Mouse (Mus musculus) C2C12 (cell line): ENCODE results near the gene Fam166a. TPM values are rescaled to one million over a fixed set of nuclear protein-coding genes. Genes with fewer than 3 reads are reported as not detected.

Experiments
- H3K27me3 ChIP-seq: one replicate; pipeline ENCODE4 v1.6.1; 2011; ENCODE audit not compliant: control insufficient read depth, insufficient read depth, insufficient read length
- H3K36me3 ChIP-seq: one replicate; pipeline ENCODE4 v1.6.1; 2011; ENCODE audit not compliant: control insufficient read depth, insufficient read depth
- H3K4me3 ChIP-seq: one replicate; pipeline ENCODE4 v1.5.1; 2011; ENCODE audit warnings: mild to moderate bottlenecking, control low read depth; ENCODE audit not compliant: poor library complexity, insufficient read depth, severe bottlenecking
- H3K79me2 ChIP-seq: one replicate; pipeline ENCODE4 v1.6.1; 2011; ENCODE audit not compliant: control insufficient read depth, insufficient read depth
- H3K79me3 ChIP-seq: one replicate; pipeline ENCODE4 v1.6.1; 2011; ENCODE audit warnings: low read depth, control low read depth
- H3ac ChIP-seq: one replicate; pipeline ENCODE3; 2011; ENCODE audit warnings: low read depth; ENCODE audit not compliant: control insufficient read depth, insufficient read length
- CEBPB ChIP-seq: IDR thresholded peaks from one replicate; pipeline ENCODE4 v1.6.1; 2011; ENCODE audit warnings: low read depth, mild to moderate bottlenecking, control low read depth, moderate library complexity
- CTCF ChIP-seq: IDR thresholded peaks from one replicate; pipeline ENCODE4 v1.5.1; 2011; ENCODE audit not compliant: control insufficient read depth, insufficient read depth, insufficient read length
- FOSL1 ChIP-seq: IDR thresholded peaks from one replicate; pipeline ENCODE4 v1.8.0; 2011; ENCODE audit warnings: mild to moderate bottlenecking, low read length; ENCODE audit not compliant: poor library complexity, insufficient read depth, severe bottlenecking
- MAX ChIP-seq: IDR thresholded peaks from one replicate; pipeline ENCODE4 v1.6.1; 2011; ENCODE audit warnings: mild to moderate bottlenecking, control low read depth
- MYOD1 ChIP-seq: IDR thresholded peaks from one replicate; pipeline ENCODE4 v1.6.1; 2011; ENCODE audit warnings: low read depth; ENCODE audit not compliant: control insufficient read depth, insufficient read length
- MYOG ChIP-seq: IDR thresholded peaks from one replicate; pipeline ENCODE4 v1.6.1; 2011; ENCODE audit not compliant: control insufficient read depth, insufficient read length; ENCODE audit errors: extremely low read depth
- USF1 ChIP-seq: IDR thresholded peaks from one replicate; pipeline ENCODE4 v1.6.1; 2011; ENCODE audit warnings: low read depth, mild to moderate bottlenecking, control low read depth, moderate library complexity
- long read RNA-seq, 2 experiments: library from polyadenylated mRNA; unstranded; transcript quantifications; one replicate each; pipeline ENCODE4 v2.0.0; 2019 to 2020
- polyA plus RNA-seq: library from polyadenylated mRNA; unstranded; fragments of >200 nt; fragmentation: generic; extraction: Trizol; gene quantifications from one replicate; pipeline ENCODE4 v1.2.1, GENCODE M21; 2012; ENCODE audit warnings: missing spikeins

Fam166a gene
- not detected for polyA plus RNA-seq
- long read RNA-seq, experiment 1, result 0 reads
- long read RNA-seq, experiment 2, result 0 reads

- TF ChIP-seq USF1 (no peak), MAX (no peak), CTCF (no peak), CEBPB (no peak), MYOD1 (no peak), MYOG (no peak), FOSL1 (no peak)
- Histone ChIP-seq H3K36me3 (peaks cover 19% of the 10 kb centered on the region), H3K4me3 (no peak within 1 kb of the TSS), H3K27me3 (no peaks in the 10 kb centered on the region), H3K79me2 (peaks cover 9% of the 10 kb centered on the region), H3K79me3 (peaks cover 4% of the 10 kb centered on the region), H3ac (no peak within 1 kb of the TSS)
Measured at GRCm38 (mm10) chr2:25218445-25218844, at the start of gene Fam166a. Fam166a (plus strand) TSS chr2:25218745.

GRCm38 (mm10) chr2:25169778-25170177 lies 48.8 kb upstream of the Fam166a start:
- no peaks in the 10 kb centered on the region for H3K79me3 ChIP-seq
- no peaks in the 10 kb centered on the region for H3K27me3 ChIP-seq
- H3ac ChIP-seq, result no peak overlapping the region
- no peak for TF ChIP-seq MAX
- TF ChIP-seq USF1, result no peak
- no peak for TF ChIP-seq CTCF
- no peak for TF ChIP-seq FOSL1
- no peak for TF ChIP-seq MYOD1
- no peaks in the 10 kb centered on the region for H3K36me3 ChIP-seq
- H3K79me2 ChIP-seq, result no peaks in the 10 kb centered on the region
- no peak overlapping the region for H3K4me3 ChIP-seq

GRCm38 (mm10) chr2:25170326-25171100 lies 48.0 kb upstream of the Fam166a start:
- no peak overlapping the region for H3K4me3 ChIP-seq
- no peak for TF ChIP-seq MYOD1
- no peak for TF ChIP-seq CEBPB
- no peak for TF ChIP-seq CTCF
- no peak for TF ChIP-seq MYOG
- no peak for TF ChIP-seq MAX
- no peak for TF ChIP-seq FOSL1
- TF ChIP-seq USF1, result no peak
- no peak overlapping the region for H3ac ChIP-seq
- H3K27me3 ChIP-seq, result no peaks in the 10 kb centered on the region
- H3K36me3 ChIP-seq, result no peaks in the 10 kb centered on the region
- no peaks in the 10 kb centered on the region for H3K79me3 ChIP-seq
- H3K79me2 ChIP-seq, result no peaks in the 10 kb centered on the region

GRCm38 (mm10) chr2:25171101-25171768 lies 47.3 kb upstream of the Fam166a start:
- H3K4me3 ChIP-seq, result no peak overlapping the region
- TF ChIP-seq MAX (no peak), CEBPB (no peak), MYOD1 (no peak), CTCF (no peak), FOSL1 (no peak), USF1 (no peak), MYOG (no peak)
- H3K79me3 ChIP-seq, result no peaks in the 10 kb centered on the region
- H3K27me3 ChIP-seq, result no peaks in the 10 kb centered on the region
- H3K79me2 ChIP-seq, result no peaks in the 10 kb centered on the region
- no peak overlapping the region for H3ac ChIP-seq
- no peaks in the 10 kb centered on the region for H3K36me3 ChIP-seq

- Histone ChIP-seq H3ac (no peak overlapping the region), H3K79me2 (no peaks in the 10 kb centered on the region), H3K79me3 (no peaks in the 10 kb centered on the region), H3K36me3 (no peaks in the 10 kb centered on the region), H3K27me3 (no peaks in the 10 kb centered on the region), H3K4me3 (no peak overlapping the region)
- TF ChIP-seq MYOD1 (no peak), CTCF (no peak), USF1 (no peak), MYOG (no peak), MAX (no peak), CEBPB (no peak), FOSL1 (no peak)
Measured at GRCm38 (mm10) chr2:25171769-25172153, 46.8 kb upstream of the Fam166a start.
